Mouse (Mus musculus) kidney, postnatal 25 days (tissue): Measurements from ENCODE around the gene Twist2.
A peak's percentile ranks its signal among the peaks of the same experiment; 100 is the strongest.

Source experiments
- DNase-seq, 2 experiments: peaks; one replicate each; pipeline ENCODE4 v3.0.0; 2021; ENCODE audit warnings: mixed read lengths in 2 of 2

Gene Twist2

DNA sequence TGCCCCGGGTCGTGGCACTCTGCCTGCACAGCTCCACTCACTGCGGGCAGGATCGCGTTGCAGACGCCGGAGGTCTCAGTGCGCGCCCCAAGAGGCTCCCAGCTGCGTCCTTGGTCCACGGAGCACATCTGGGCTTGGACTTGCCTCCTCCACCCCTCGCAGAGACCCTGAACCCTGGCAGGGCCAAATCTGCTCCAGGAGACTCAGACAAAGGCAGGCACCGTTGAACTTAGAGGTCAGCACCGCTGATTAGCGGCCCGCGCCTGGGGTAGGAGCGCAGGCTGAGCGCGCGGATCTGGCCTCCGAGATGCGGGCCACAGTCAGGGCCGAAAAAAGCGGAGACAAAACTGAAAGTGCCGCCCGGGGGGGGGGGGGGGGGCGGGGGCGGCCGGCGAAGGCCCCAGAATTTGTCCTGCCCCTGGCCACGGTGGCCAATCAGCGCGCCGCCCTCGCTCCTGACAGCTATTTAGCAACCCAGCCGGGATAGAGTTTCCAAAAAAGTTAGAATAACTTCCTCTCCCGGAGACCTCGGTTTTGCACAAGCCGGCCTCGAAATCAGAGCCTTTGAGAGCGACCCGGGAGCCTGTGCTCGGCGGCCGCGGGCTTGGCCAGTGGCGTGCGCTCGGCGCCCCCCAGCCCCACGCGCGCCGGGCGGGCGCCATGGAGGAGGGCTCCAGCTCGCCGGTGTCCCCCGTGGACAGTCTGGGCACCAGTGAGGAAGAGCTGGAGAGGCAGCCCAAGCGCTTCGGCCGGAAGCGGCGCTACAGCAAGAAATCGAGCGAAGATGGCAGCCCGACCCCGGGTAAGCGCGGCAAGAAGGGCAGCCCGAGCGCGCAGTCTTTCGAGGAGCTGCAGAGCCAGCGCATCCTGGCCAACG, at the start of gene Twist2:
Twist2 (plus strand) TSS at position 495 of the 877 bp plus-strand sequence.
- peak; percentile 45 to 68 for DNase-seq

DNA sequence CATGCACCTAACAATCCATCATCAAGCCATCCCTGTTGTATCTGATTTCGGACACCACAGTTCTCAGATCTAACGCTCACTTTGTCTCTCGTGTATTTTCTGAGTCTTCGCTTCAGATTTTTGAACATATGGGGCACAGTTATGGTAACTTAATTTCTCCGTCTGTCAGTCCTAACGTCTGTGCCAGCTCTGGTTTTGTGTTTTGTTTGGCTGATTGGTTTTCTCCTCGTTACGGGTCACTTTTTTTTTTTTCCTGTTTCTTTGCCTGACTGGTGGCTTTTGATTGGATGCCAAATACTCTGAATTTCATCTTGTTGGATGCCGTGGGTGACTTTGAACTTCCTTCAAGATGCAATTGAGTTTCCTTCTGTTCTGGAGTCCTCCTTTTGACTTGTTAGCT, 48.3 kb upstream of the Twist2 start:
- no peak for DNase-seq

DNA sequence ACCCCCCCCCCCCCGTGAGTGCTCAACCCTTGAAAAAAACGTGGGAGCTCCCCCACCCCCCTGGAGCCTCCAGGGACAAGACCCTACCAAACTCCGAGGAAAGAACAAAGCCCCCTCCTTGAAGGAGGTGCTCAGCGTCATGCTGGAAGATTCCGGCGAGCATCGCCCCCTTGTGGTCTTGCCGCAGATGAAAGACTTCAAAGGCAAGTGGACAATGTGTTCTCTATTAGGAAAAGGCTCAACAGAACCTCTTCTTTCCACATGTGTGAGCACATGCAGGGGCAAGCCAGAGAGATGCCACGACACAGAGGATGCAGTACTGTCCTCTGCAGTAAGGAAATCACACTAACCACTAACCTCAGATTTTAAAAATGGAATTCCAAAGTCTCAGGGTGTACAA, 46.2 kb upstream of the Twist2 start:
- peak; percentile 66 to 69 for DNase-seq

DNA sequence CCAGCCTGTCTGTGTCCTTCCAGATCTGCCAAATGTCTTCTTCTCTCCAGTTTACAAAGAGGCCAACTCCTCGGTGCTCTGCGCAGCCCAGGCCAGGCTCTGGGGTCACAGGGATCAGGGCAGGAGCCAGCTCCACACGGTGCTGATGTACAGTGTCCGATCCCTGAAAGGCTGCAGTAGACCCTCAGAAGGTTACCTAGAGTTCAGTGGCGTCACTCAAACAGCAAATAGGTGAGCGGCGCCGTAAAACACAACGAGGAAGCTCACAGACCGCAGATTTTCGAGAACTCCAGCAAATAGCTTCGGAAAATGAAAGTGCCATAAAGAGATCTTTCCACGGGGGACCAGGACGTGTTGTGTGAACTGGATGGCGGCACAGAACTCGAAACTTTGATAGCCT, 44.0 kb upstream of the Twist2 start:
- DNase-seq, result no peak

DNA sequence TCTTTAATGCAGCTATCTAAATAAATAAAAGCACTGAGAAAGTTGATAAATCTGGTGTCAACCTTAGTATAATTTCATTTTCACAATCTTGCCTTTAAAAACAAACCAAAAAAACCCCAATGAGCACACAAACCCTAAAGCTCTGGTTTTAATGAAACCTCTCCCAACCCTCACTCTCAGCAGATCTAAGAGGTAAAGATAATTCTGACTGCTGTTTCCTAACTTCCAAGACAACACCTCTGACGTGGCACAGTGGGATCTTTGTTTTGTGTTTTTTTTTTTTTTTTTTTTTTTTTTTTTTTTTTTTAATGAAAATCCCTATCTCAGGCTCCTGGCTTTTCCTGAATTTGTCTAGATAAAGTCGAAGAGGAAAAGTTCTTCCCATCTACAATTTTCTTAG, 43.1 kb upstream of the Twist2 start:
- no peak for DNase-seq

DNA sequence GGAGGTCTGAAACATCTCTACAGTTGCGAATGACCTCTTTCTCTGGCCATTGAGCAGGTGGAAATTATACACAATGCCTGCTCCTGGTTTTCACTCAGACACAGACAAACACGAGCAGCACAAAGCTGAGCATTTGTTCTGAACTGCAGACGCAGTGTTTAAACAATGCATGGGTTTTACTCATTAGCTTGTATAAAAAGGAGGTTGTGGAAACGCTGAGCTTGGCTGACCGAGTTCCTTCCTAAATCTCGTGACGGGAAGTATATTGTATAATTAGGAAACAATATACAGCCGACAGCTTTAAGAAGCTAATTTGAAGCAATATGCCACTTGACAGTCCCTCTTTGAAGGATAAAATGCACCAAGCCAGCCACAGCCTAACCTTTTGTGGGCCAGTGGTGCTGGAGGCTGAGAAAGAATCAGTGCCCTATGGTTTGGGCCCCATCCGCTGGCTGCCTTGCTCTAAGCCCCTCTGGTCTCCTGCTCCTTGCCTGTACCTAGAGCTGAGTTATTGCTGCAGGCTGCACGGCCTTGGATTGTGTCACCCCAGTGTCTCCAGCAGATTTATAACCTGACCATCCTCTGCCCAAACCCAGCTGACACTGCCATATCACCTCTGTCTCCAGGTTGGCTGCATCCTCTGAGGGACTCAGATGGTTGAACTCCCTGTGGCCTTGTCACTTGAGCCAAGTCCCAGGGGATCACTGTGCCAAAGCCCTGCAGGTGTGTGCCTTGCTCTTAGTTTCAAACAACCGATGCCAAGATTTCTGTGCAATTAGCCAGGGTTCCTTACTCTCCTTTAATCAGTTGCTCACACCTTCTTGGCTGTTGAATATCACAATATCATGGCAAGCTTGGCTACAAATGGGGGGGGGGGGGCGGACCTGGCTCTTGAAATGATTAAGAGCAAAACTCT, 42.4 kb upstream of the Twist2 start:
- peak in 1 of 2 experiments; percentile 10 for DNase-seq

DNA sequence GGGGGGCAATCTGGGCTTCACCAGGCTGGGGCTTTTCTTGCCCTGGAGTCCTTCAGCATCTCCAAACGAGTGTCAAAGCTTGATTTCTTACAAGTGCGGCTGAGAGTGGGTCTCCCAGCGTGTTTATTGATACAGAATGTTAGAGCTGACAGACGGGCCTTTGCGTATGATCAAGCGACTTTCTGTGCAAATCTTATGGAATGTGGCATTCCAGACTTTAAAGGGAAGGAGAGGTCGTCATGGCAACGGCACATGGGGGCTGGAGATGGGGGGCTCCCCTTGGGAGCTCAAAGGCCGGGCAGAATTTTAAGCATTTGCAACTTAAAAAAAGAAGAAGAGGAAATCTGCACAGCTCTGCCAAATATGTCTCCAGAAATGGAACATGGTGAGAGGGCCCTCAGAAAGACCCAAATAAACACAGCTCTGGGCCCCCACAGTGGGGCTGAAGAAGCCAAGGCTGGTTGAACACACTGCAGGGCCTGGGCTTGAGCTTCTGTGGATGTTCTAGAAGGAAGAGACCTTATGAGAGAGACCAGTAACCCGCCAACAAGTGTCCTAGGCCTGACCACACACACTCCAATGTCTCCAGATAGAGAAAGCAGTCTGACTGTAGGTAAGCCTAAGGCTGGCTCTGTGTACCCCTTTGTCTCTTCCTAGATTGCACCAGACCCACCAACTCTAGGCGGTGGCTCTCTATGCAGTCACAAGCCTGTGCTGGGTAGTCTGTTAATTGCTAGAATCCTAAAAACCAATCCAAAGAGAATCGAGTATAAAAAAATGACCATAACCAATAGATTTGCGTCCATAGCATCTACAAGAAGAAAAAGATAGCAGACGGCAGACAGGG, 40.9 kb upstream of the Twist2 start:
- DNase-seq, result no peak

DNA sequence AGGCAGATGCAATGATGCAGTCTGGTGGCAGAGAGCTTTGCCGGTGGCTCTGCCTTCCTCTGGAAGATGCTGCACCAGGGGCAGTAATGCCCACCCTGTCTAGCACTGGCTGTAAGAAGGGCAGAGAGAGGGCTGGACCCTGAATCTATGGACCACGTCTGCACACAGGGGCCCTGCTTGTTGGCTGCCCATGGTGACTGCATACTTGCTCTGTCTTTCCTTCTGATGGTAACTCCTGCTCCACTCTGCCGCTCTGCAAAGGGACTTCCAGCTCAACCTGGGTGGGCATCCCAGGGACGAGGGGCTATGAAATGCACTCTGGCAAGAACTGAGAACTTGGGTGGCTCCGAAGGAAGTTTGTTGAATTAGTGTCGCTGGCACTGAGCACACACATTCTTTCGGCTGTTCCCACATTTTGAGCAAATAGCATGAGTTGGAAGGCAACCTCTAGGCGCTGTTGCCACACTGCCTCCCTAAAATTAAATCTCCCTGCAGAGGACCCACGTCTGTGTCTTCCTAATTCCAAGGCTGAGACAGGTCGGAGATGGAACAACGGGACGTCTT, 38.7 kb upstream of the Twist2 start:
- no peak for DNase-seq

DNA sequence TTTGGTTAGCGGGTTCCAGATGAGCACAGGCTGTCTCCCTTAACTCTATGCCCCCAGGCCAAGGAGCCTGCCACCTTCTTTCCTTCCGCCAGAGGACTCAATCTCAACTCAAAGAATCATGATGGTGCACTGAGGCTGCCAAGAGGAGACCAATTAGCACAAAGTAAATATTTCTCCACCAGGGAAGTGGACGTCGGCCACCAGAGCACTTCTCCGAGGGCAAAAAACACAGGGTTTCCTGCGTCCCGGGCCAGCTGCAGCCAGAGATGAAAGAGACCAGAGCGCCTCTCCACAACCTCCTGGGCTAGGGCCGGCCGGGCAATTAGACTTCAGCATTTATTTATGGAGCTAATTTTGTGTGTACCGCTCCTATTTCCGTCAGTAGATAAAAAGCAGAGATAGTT, 31.0 kb upstream of the Twist2 start:
- no peak for DNase-seq

DNA sequence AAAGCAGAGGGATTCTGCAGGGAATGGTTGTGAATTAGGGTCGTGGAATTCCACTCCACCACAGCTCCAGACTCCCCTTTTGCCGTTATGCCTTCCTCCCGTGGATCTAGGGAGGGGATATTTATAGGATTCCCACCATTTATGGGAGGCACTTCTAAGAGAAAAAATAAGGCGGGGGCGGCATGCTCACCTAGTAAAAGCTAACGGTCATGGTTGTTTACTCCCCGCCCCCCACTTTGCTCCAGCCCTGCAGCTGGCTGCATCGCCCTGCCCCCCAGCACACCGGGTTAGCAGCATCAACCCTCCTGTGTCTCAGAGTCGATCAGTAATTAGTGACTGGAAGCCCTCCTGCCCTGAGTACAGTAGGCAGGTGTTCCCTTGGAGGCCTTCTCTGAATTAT, 30.6 kb upstream of the Twist2 start:
- DNase-seq, result no peak

DNA sequence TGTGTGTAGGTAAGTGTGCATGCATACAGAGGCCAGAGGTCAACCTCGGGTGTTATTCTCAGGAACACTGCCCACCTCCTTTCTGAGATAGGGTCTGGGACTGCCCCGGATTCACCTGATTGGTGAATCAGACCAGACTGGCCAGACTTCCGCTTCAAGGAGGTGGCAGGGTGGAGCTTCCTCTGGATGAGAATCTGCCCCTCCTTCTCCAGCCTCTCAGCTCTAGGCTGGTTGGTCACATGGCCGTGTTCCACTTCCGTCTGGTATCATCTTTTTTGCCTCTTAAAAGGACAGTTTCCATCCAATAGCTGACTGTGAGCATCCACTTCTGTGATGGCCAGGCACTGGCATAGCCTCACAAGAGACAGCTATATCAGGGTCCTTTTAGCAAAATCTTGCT, 24.3 kb upstream of the Twist2 start:
- DNase-seq, result no peak

DNA sequence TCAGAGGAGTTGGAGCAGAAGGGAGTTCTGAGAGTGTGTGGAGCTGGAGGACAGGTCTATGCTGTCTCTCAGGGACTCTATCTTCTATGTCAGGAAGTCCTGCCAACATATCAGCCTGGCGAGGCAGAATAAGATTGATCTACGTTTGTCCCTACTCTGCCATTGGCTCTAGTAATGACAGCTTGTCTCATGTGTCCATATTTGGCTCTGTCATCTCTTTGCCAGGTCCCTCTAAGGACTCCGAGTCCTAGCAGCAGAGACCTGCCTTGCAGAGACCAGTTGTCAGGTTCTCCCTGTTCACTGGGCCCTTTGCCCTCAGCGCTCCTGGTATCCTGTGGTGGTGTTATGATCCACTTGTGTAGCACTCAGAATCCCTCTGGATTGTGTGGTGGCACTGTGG, 21.4 kb upstream of the Twist2 start:
- no peak for DNase-seq

DNA sequence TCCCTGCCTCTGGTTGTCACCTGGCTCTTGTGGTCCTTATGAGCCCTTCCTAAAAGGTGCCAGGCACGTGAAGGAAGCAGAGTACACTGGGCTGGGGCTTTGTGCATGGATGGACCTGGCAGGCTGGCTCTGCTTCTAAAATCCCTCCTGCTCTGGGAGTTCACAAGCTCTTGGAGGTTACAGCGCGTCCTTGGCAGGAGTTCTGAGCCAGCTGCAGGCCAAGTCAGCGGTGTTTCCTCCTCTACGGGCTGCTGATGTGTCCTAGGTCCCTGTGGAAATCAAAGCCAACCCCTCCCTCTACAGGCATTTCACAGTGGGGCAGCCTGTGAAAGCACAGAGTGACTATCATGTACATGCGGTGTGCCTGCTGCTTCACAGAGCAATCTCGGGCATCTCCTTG, 20.1 kb upstream of the Twist2 start:
- no peak for DNase-seq

DNA sequence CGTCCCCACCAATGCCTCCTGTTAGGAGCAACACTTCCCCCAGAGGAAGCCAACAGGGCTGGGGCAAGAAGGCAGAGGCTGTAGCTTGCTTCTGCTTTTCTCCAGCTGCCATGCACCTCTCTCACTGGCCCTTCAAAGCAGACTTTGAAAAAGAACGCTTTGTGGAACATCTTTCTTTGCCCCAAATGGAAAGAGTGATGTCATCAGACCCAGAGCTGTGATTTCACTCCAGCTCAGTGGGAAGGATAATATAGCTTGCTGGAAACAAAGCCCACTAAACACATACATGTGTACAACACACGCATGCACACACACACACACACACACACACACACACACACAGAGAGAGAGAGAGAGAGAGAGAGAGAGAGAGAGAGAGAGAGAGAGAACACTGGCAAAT, 17.1 kb upstream of the Twist2 start:
- DNase-seq, result no peak

DNA sequence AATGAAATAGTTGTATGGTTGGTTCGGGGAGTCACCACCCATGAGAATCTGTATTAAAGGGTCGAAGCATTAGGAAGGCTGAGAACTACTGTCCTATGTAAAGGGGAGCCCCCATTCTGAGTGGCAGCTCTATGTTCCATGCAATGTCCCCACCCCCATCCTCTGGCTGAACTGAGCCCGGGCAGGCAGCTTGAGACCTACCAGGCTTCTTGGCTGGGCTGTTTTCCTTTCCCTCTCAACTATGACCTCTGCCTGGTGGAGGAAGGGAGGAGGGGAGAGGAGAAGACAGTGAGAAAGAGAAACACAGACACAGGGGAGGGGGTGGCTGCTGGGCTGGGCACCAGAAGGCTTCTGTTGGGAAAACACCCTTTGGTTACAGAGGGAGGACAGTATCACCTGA, 1.9 kb upstream of the Twist2 start:
- no peak for DNase-seq

DNA sequence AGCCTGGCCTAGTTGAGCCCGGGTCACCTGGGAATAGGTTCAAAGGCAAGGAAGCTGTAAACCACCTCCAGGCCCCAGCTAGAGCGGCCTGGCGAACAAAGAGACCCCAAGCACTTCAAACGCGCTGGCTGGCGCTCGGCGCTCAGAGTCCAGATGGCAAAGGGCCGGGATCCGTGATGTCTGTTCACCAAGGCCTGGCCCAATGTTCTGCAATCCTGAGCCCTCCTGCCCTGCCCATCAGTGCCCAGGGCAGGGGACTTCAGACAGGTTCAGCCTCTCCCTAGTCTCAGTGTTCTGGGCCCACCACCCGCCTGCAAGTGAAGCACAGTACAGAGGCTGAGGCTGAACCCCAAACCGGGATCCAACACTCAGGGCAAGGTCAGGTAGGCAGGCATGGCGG, 913 bp upstream of the Twist2 start:
- no peak for DNase-seq

DNA sequence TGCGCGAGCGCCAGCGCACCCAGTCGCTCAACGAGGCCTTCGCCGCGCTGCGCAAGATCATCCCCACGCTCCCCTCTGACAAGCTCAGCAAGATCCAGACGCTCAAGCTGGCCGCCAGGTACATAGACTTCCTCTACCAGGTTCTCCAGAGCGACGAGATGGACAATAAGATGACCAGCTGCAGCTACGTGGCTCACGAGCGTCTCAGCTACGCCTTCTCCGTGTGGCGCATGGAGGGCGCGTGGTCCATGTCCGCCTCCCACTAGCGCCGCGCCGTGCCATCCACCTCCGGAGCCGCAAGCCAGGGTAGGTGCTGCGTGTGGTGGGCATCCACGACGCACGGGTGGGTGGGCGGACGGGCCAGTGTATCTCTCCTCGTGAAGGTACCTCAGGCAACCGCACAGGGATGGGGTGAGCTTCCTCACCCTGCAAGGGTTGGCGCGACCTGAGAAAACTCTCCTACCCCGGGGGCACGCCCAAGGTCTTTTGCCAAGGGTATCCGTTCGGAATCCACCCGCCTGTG, 644 bp downstream of the Twist2 start:
- no peak for DNase-seq

DNA sequence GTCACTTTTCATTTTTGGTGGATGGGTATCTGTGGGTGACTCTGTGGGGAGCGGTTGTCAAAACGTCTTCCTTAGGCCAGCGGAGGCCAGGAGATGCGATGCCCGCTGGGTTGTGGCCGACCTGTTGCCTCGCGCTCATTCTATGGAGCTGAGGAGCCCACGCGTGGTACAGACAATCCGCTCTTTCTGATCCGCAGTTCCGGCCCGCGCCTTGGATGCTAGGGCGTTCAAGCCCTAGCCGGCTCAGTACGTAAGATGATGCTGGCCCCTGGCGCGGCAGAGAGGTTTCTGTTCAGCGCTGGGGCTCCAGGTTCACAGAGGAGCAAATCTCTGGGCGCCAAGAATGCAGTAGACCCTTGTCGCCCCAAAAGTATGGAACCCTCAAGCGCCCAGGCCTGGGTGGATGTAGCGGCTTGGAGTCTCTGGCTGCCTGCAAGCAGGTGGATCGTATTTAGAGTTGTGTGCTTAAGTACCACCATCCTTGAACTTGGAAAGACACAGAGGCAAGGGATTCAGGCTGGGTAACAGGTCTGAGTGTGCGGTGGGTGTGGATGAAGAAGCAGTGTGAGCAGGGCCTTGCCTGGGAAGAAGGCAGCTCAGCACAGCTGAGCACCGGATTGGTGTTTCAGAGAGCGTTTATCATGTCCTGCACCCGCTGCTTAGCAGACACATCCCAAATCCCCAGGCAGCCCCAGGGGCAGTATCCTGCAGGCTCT, 1.3 kb downstream of the Twist2 start:
- no peak for DNase-seq

DNA sequence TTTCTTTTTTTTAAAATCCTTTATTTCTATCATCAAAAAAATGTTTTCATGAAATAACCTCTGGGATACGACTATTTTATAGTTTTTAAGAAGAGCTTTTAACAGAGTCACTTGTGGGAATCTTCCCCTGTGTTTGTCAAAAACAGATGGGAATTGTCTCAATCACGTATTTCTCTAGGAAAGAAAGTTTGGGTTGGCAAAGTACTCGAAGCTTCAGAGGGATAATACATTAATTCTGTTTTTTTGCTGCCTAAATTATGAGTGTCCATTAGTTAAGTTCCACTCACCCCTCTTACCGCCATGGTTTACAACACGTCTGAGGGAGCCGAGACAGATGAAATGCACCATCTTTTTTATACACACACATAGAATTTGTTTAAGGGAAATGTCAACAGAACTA, 2.2 kb downstream of the Twist2 start:
- no peak for DNase-seq

DNA sequence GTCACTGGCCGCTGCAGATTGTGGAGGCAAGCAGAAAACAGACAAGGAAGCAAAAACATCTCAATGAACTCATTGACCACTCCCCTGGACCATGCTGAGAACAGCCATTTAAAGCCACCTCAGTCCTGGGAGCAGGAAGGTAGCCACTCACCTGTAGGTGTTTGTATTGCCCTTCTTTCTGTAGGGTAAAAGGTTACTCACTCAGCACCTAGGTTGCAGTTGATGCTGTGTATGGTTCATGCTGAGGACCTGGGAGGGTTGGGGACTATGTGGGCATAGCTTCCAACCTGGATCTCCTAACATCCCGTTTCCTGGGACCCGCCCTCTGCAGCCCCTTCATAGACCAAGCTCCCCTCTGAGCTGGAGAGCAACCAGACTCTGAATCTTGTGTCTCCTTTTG, 14.8 kb downstream of the Twist2 start:
- DNase-seq, result no peak

DNA sequence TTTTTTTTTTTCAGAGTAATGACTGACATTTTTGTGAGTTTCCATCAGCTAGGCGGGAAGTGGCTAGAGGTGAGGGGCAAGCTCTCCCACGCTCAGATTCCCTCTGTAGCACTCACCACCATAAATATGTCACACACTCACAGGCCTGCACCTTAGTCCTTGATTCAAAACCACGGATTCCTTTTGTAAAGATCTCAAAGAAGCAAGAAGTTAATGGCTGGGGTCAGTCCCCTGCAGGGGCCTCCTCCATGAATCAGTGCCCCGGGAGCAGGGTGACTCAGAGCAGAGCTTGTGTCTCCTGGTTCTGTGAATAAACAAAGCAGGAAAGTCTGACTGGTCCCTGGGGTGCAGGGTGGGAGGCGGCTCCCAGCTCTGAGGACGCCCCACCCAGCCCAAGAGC, 15.3 kb downstream of the Twist2 start:
- no peak for DNase-seq

DNA sequence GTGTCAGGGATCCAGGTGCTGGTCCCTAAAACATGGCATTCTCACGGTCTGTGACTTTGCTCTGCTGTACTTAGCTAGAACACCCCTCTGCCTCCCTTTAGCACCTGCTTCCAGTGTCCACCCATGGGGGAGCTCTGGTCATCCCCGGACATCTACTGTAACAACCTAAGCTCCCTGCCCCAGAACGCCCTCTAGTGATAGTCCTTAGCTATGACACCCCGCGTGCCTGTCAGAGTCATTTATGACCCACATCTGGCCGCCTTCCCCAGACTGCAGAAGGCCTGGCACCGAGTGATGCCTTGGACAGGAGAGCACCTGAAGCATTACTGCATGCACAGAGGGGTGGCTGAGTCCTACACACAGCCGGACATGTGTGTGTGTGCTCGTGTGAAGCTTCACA, 18.0 kb downstream of the Twist2 start:
- DNase-seq, result no peak
